12 mouse cellular contexts compared by ENCODE assay signal in genomic region chr9:20950419-20950818, GRCm38 (mm10). TPM values are rescaled to one million over a fixed set of nuclear protein-coding genes. Genes with fewer than 3 reads are reported as not detected.
DNase-seq lines count a peak whose midpoint lies in the region; ATAC-seq and TF ChIP-seq lines count a peak whose summit lies in the region.
"Had no signal": no experiment of that assay in that cellular context is flagged by ENCODE, and none has a peak within 500 bp of the region (broad histone marks: within the 10 kb centered on the region; RNA-seq: fewer than 3 reads in every experiment).

No protein-coding gene starts in this region.

- TF ChIP-seq POLR2A in myocyte (IDR thresholded peaks at IDR 0.05; ENCODE audit: insufficient read length, low read depth), result no peak

- H3ac ChIP-seq in myocyte (ENCODE audit: control insufficient read depth, insufficient read length), result no peak overlapping the region

- no peak overlapping the region for H3K4me3 ChIP-seq in heart, embryonic 12.5 days
- no peak overlapping the region for H3K4me3 ChIP-seq in heart, embryonic 10.5 days
- H3K4me3 ChIP-seq in midbrain, embryonic 11.5 days (ENCODE audit: low read depth, low read length), result no peak overlapping the region
- H3K4me3 ChIP-seq in midbrain, embryonic 16.5 days (ENCODE audit: low read depth, low read length), result no peak overlapping the region
- H3K4me3 ChIP-seq in intestine, postnatal 0 days (ENCODE audit: low read depth, low read length), result no peak overlapping the region
- no peak overlapping the region for H3K4me3 ChIP-seq in myocyte

- TF ChIP-seq CTCF in intestine, postnatal 0 days (IDR thresholded peaks at IDR 0.05; ENCODE audit: low read depth), result no peak

- H3K79me2 ChIP-seq in myocyte (ENCODE audit: control insufficient read depth, insufficient read depth), result peaks cover 66% of the 10 kb centered on the region

- H3K9me3 ChIP-seq in heart, embryonic 12.5 days (replicated peaks), result no peaks in the 10 kb centered on the region
- H3K9me3 ChIP-seq in heart, embryonic 10.5 days, result no peaks in the 10 kb centered on the region
- no peaks in the 10 kb centered on the region for H3K9me3 ChIP-seq in midbrain, embryonic 11.5 days (ENCODE audit: control insufficient read depth, low read length)
- no peaks in the 10 kb centered on the region for H3K9me3 ChIP-seq in midbrain, embryonic 16.5 days (replicated peaks; ENCODE audit: control insufficient read depth, low read length, poor library complexity, severe bottlenecking)
- H3K9me3 ChIP-seq in intestine, postnatal 0 days (ENCODE audit: control insufficient read depth), result no peaks in the 10 kb centered on the region

- H3K9ac ChIP-seq in heart, embryonic 12.5 days, result no peak overlapping the region; the same call in 1 of the 2 replicates
- H3K9ac ChIP-seq in midbrain, embryonic 11.5 days (ENCODE audit: low read length), result peak overlapping the region; percentile 33; the same call in 1 of the 2 replicates
- no peak overlapping the region for H3K9ac ChIP-seq in midbrain, embryonic 16.5 days (ENCODE audit: low read depth, low read length)
- no peak overlapping the region for H3K9ac ChIP-seq in intestine, postnatal 0 days (ENCODE audit: low read depth, low read length)

- H3K27ac ChIP-seq in heart, embryonic 12.5 days (ENCODE audit: poor library complexity, severe bottlenecking), result no peak overlapping the region
- H3K27ac ChIP-seq in heart, embryonic 10.5 days, result no peak overlapping the region
- no peak overlapping the region for H3K27ac ChIP-seq in midbrain, embryonic 11.5 days (ENCODE audit: low read depth, low read length)
- H3K27ac ChIP-seq in midbrain, embryonic 16.5 days (ENCODE audit: low read length), result no peak overlapping the region
- H3K27ac ChIP-seq in intestine, postnatal 0 days (ENCODE audit: low read depth, low read length), result no peak overlapping the region

- no peaks in the 10 kb centered on the region for H3K27me3 ChIP-seq in heart, embryonic 12.5 days (replicated peaks)
- H3K27me3 ChIP-seq in heart, embryonic 10.5 days (ENCODE audit: insufficient read depth, poor library complexity, severe bottlenecking), result no peaks in the 10 kb centered on the region
- H3K27me3 ChIP-seq in midbrain, embryonic 11.5 days (ENCODE audit: control insufficient read depth, insufficient read depth, low read length), result no peaks in the 10 kb centered on the region
- H3K27me3 ChIP-seq in midbrain, embryonic 16.5 days (ENCODE audit: control insufficient read depth, insufficient read depth, low read depth, low read length), result no peaks in the 10 kb centered on the region
- H3K27me3 ChIP-seq in intestine, postnatal 0 days (replicated peaks; ENCODE audit: control insufficient read depth, insufficient read depth, low read length), result no peaks in the 10 kb centered on the region
- H3K27me3 ChIP-seq in myocyte (ENCODE audit: control insufficient read depth, insufficient read depth, insufficient read length), result no peaks in the 10 kb centered on the region

- H3K36me3 ChIP-seq in heart, embryonic 12.5 days, result peaks cover 6% of the 10 kb centered on the region; the same call in 1 of the 2 replicates
- peaks cover 24% of the 10 kb centered on the region for H3K36me3 ChIP-seq in heart, embryonic 10.5 days
- H3K36me3 ChIP-seq in midbrain, embryonic 11.5 days (ENCODE audit: control insufficient read depth, insufficient read depth, low read length), result no peaks in the 10 kb centered on the region
- no peaks in the 10 kb centered on the region for H3K36me3 ChIP-seq in midbrain, embryonic 16.5 days (ENCODE audit: control insufficient read depth, insufficient read depth, low read length)
- no peaks in the 10 kb centered on the region; the same call in 1 of the 2 replicates for H3K36me3 ChIP-seq in intestine, postnatal 0 days (ENCODE audit: control insufficient read depth, insufficient read depth)
- H3K36me3 ChIP-seq in myocyte (ENCODE audit: control insufficient read depth, insufficient read depth), result no peaks in the 10 kb centered on the region

- H3K4me2 ChIP-seq in heart, embryonic 12.5 days, result peak overlapping the region; percentile 94
- no peak overlapping the region for H3K4me2 ChIP-seq in midbrain, embryonic 11.5 days
- no peak overlapping the region; the same call in 1 of the 2 replicates for H3K4me2 ChIP-seq in midbrain, embryonic 16.5 days (ENCODE audit: low read length)
- H3K4me2 ChIP-seq in intestine, postnatal 0 days (replicated peaks; ENCODE audit: low read depth), result peak overlapping the region; percentile 96; the same call in 1 of the 2 replicates
- peak overlapping the region; percentile 81 for H3K4me2 ChIP-seq in myocyte (ENCODE audit: low read depth)

- no peak for ATAC-seq in heart, embryonic 12.5 days (ENCODE audit: insufficient number of reproducible peaks, low FRiP score)
- ATAC-seq in midbrain, embryonic 11.5 days (ENCODE audit: low FRiP score), result no peak
- ATAC-seq in midbrain, embryonic 16.5 days, result no peak
- ATAC-seq in intestine, postnatal 0 days, result no peak

- H3K4me1 ChIP-seq in heart, embryonic 12.5 days (replicated peaks), result peaks cover 26% of the 10 kb centered on the region
- peaks cover 39% of the 10 kb centered on the region for H3K4me1 ChIP-seq in heart, embryonic 10.5 days
- peaks cover 11% of the 10 kb centered on the region for H3K4me1 ChIP-seq in midbrain, embryonic 11.5 days (ENCODE audit: control insufficient read depth, insufficient read depth, low read length)
- H3K4me1 ChIP-seq in midbrain, embryonic 16.5 days (ENCODE audit: control insufficient read depth, insufficient read depth, low read length), result peaks cover 15% of the 10 kb centered on the region
- 0 out of 2 replicates have a peak, but pooled peaks cover 4% of the 10 kb centered on the region for H3K4me1 ChIP-seq in intestine, postnatal 0 days (replicated peaks; ENCODE audit: control insufficient read depth, insufficient read depth, low read length)

- DNase-seq in heart, embryonic 10.5 days (ENCODE audit: low spot score), result no peak
- DNase-seq in midbrain, embryonic 11.5 days (ENCODE audit: low spot score, missing footprints), result no peak
- no peak for DNase-seq in right cerebral cortex, postnatal 10 days (ENCODE audit: low spot score in 2 of 2)
- no peak for DNase-seq in cerebellum, postnatal 14 days
- DNase-seq: embryo, embryonic 11 days; kidney, postnatal 25 days; left cerebral cortex, postnatal 4 days; right cerebral cortex, postnatal 25 days had no signal

TF ChIP-seq in myocyte, 11 proteins besides CTCF, POLR2A, EP300 and RAD21:
- TF ChIP-seq E2F4 (IDR thresholded peaks at IDR 0.05; ENCODE audit: insufficient read depth), result no peak
- TF ChIP-seq TCF12 (IDR thresholded peaks at IDR 0.05; ENCODE audit: insufficient read depth, poor library complexity, severe bottlenecking), result no peak
- no peak for TF ChIP-seq MAX (IDR thresholded peaks at IDR 0.05; ENCODE audit: low read depth)
- TF ChIP-seq CEBPB (IDR thresholded peaks at IDR 0.05; ENCODE audit: insufficient read depth, poor library complexity, severe bottlenecking), result no peak
- no peak for TF ChIP-seq MYOD1 (IDR thresholded peaks at IDR 0.05; ENCODE audit: control insufficient read depth in 1 of 3, insufficient read length in 2 of 3, low read depth in 2 of 3)
- TF ChIP-seq POLR2AphosphoS2 (IDR thresholded peaks at IDR 0.05; ENCODE audit: insufficient read length, low read depth), result no peak
- no peak for TF ChIP-seq MYOG (IDR thresholded peaks at IDR 0.05; ENCODE audit: control insufficient read depth in 1 of 3, insufficient read depth in 1 of 3, insufficient read length in 2 of 3, low read depth in 2 of 3)
- TF ChIP-seq REST (IDR thresholded peaks at IDR 0.05; ENCODE audit: insufficient read depth, insufficient read length), result no peak
- TF ChIP-seq SRF (IDR thresholded peaks at IDR 0.05; ENCODE audit: control insufficient read depth, insufficient read length, low read depth), result no peak
- no peak for TF ChIP-seq USF1 (IDR thresholded peaks at IDR 0.05; ENCODE audit: low read depth)
- TF ChIP-seq TCF3 (IDR thresholded peaks at IDR 0.05; ENCODE audit: insufficient read length, low read depth), result no peak
TF ChIP-seq in myocyte: peak in this region for 0.

RNA-seq across cellular contexts. Expression of gene Dnmt1, which starts 9.3 kb away (rescaled TPM):
- 86.6 and 86.8 TPM in 2 replicates for polyA plus RNA-seq in heart, embryonic 12.5 days (2016; fragmentation: Nextera tagmentation; extraction: Ambion mirVana)
- 105 and 110 TPM in 2 replicates for polyA plus RNA-seq in heart, embryonic 10.5 days (2016; fragmentation: Nextera tagmentation; extraction: Ambion mirVana)
- 67.4 and 73.3 TPM in 2 replicates for polyA plus RNA-seq in midbrain, embryonic 11.5 days (2014; fragmentation: Nextera tagmentation; extraction: Ambion mirVana)
- 67.7 and 71.7 TPM in 2 replicates for polyA plus RNA-seq in midbrain, embryonic 16.5 days (2015; fragmentation: Nextera tagmentation; extraction: Ambion mirVana)
- 18.5 and 19.2 TPM in 2 replicates for polyA plus RNA-seq in intestine, postnatal 0 days (2015; fragmentation: Nextera tagmentation; extraction: Ambion mirVana)
- polyA plus RNA-seq in myocyte (2012; fragmentation: generic; extraction: Trizol), result 22.1 TPM

RNA-seq across cellular contexts. Expression of gene S1pr2, which starts 26.2 kb away (rescaled TPM):
- polyA plus RNA-seq in heart, embryonic 12.5 days (2016; fragmentation: Nextera tagmentation; extraction: Ambion mirVana), result 22.5 and 25.9 TPM in 2 replicates
- 25.1 and 34.6 TPM in 2 replicates for polyA plus RNA-seq in heart, embryonic 10.5 days (2016; fragmentation: Nextera tagmentation; extraction: Ambion mirVana)
- polyA plus RNA-seq in midbrain, embryonic 11.5 days (2014; fragmentation: Nextera tagmentation; extraction: Ambion mirVana), result 18.1 and 20.1 TPM in 2 replicates
- 9.7 and 10.3 TPM in 2 replicates for polyA plus RNA-seq in midbrain, embryonic 16.5 days (2015; fragmentation: Nextera tagmentation; extraction: Ambion mirVana)
- polyA plus RNA-seq in intestine, postnatal 0 days (2015; fragmentation: Nextera tagmentation; extraction: Ambion mirVana), result 9.5 and 11.4 TPM in 2 replicates
- polyA plus RNA-seq in myocyte (2012; fragmentation: generic; extraction: Trizol), result 5.5 TPM

RNA-seq across cellular contexts. Expression of gene Eif3g, which starts 52.0 kb away (rescaled TPM):
- polyA plus RNA-seq in heart, embryonic 12.5 days (2016; fragmentation: Nextera tagmentation; extraction: Ambion mirVana), result 215 and 236 TPM in 2 replicates
- polyA plus RNA-seq in heart, embryonic 10.5 days (2016; fragmentation: Nextera tagmentation; extraction: Ambion mirVana), result 327 and 389 TPM in 2 replicates
- polyA plus RNA-seq in midbrain, embryonic 11.5 days (2014; fragmentation: Nextera tagmentation; extraction: Ambion mirVana), result 348 and 354 TPM in 2 replicates
- 243 TPM in 2 replicates for polyA plus RNA-seq in midbrain, embryonic 16.5 days (2015; fragmentation: Nextera tagmentation; extraction: Ambion mirVana)
- polyA plus RNA-seq in intestine, postnatal 0 days (2015; fragmentation: Nextera tagmentation; extraction: Ambion mirVana), result 131 and 138 TPM in 2 replicates
- 202 TPM for polyA plus RNA-seq in myocyte (2012; fragmentation: generic; extraction: Trizol)

RNA-seq across cellular contexts. Expression of gene Mrpl4, which starts 52.1 kb away (rescaled TPM):
- polyA plus RNA-seq in heart, embryonic 12.5 days (2016; fragmentation: Nextera tagmentation; extraction: Ambion mirVana), result 123 and 126 TPM in 2 replicates
- polyA plus RNA-seq in heart, embryonic 10.5 days (2016; fragmentation: Nextera tagmentation; extraction: Ambion mirVana), result 157 and 162 TPM in 2 replicates
- polyA plus RNA-seq in midbrain, embryonic 11.5 days (2014; fragmentation: Nextera tagmentation; extraction: Ambion mirVana), result 120 and 121 TPM in 2 replicates
- 101 and 104 TPM in 2 replicates for polyA plus RNA-seq in midbrain, embryonic 16.5 days (2015; fragmentation: Nextera tagmentation; extraction: Ambion mirVana)
- 107 and 113 TPM in 2 replicates for polyA plus RNA-seq in intestine, postnatal 0 days (2015; fragmentation: Nextera tagmentation; extraction: Ambion mirVana)
- polyA plus RNA-seq in myocyte (2012; fragmentation: generic; extraction: Trizol), result 110 TPM

Comparison
In these comparisons a context has a peak if more than half of its experiments do, and no peak if none do; other contexts are left out.
1. H3K4me2 ChIP-seq: peak in heart, embryonic 12.5 days (single experiment), intestine, postnatal 0 days (single experiment) and myocyte (single experiment); none in midbrain, embryonic 11.5 days (single experiment) and midbrain, embryonic 16.5 days (single experiment).